Mouse (Mus musculus): ENCODE data around the gene Ccdc105.

The Ccdc105 gene

GRCm38 (mm10) chr10:78752452-78753191 is at the start of gene Ccdc105:
TSS of gene Ccdc105 (minus strand) at chr10:78753065.
- peak; percentile 92 for DNase-seq

- DNase-seq = no peak
These were observed 48.6 kb upstream of the Ccdc105 start for GRCm38 (mm10) chr10:78801449-78801848.

- no peak for DNase-seq
These were observed 37.7 kb upstream of the Ccdc105 start for GRCm38 (mm10) chr10:78790561-78790960.

GRCm38 (mm10) chr10:78787566-78788087 is 34.8 kb upstream of the Ccdc105 start:
- DNase-seq = peak; percentile 91

GRCm38 (mm10) chr10:78779981-78780651 is 27.3 kb upstream of the Ccdc105 start, which contains the start of gene Slc1a6:
TSS of gene Slc1a6 (plus strand) at chr10:78780496.
- DNase-seq = peak; percentile 72

GRCm38 (mm10) chr10:78779527-78779926 is 26.7 kb upstream of the Ccdc105 start:
- DNase-seq = no peak

- peak; percentile 87 for DNase-seq
These were observed 23.0 kb upstream of the Ccdc105 start for GRCm38 (mm10) chr10:78775830-78776229.

GRCm38 (mm10) chr10:78765570-78765969 is 12.7 kb upstream of the Ccdc105 start:
- no peak for DNase-seq

- DNase-seq = peak; percentile 77
These were observed 3.2 kb upstream of the Ccdc105 start for GRCm38 (mm10) chr10:78756021-78756420.

GRCm38 (mm10) chr10:78748946-78749345 is 3.9 kb downstream of the Ccdc105 start:
- no peak for DNase-seq

GRCm38 (mm10) chr10:78748161-78748560 is 4.7 kb downstream of the Ccdc105 start:
- DNase-seq = no peak

- DNase-seq = peak; percentile 59
These were observed 5.7 kb downstream of the Ccdc105 start for GRCm38 (mm10) chr10:78747035-78747721.

- peak; percentile 53 for DNase-seq
These were observed 7.2 kb downstream of the Ccdc105 start for GRCm38 (mm10) chr10:78745453-78746232.

- no peak for DNase-seq
These were observed 9.1 kb downstream of the Ccdc105 start for GRCm38 (mm10) chr10:78743721-78744120.

GRCm38 (mm10) chr10:78739821-78740220 is 13.0 kb downstream of the Ccdc105 start:
- no peak for DNase-seq

GRCm38 (mm10) chr10:78727876-78728275 is 25.0 kb downstream of the Ccdc105 start:
- DNase-seq = no peak

- DNase-seq = no peak
These were observed 25.8 kb downstream of the Ccdc105 start for GRCm38 (mm10) chr10:78727035-78727434.

GRCm38 (mm10) chr10:78723416-78723815 is 29.4 kb downstream of the Ccdc105 start:
- peak; percentile 68 for DNase-seq

- DNase-seq = peak; percentile 18
These were observed 30.2 kb downstream of the Ccdc105 start for GRCm38 (mm10) chr10:78722654-78723053.

GRCm38 (mm10) chr10:78722036-78722435 is 30.8 kb downstream of the Ccdc105 start:
- no peak for DNase-seq

- no peak for DNase-seq
These were observed 34.8 kb downstream of the Ccdc105 start, which contains the start of gene Casp14 for GRCm38 (mm10) chr10:78718056-78718455. TSS of gene Casp14 (minus strand) at chr10:78718294.

- no peak for DNase-seq
These were observed 36.6 kb downstream of the Ccdc105 start for GRCm38 (mm10) chr10:78716231-78716630.

Data from retina, postnatal 1 day (tissue).